Mouse (Mus musculus) yolk sac, embryonic 10.5 days (tissue): ENCODE data around the gene Sar1b.

ENCODE experiments used
- DNase-seq: peaks from one replicate; pipeline ENCODE4 v3.0.0-alpha.2; 2017; ENCODE audit warnings: low spot score

Sar1b gene

GRCm38 (mm10) chr11:51831962-51832909 is 68.7 kb downstream of the Sar1b start:
- no peak for DNase-seq

GRCm38 (mm10) chr11:51832992-51833391 is 69.5 kb downstream of the Sar1b start:
- no peak for DNase-seq

GRCm38 (mm10) chr11:51833393-51834066 is 70.0 kb downstream of the Sar1b start:
- DNase-seq: no peak

- no peak for DNase-seq
Observed at GRCm38 (mm10) chr11:51834067-51834411, 70.6 kb downstream of the Sar1b start.

GRCm38 (mm10) chr11:51835598-51835997 is 72.1 kb downstream of the Sar1b start:
- DNase-seq: no peak

GRCm38 (mm10) chr11:51836506-51836905 is 73.0 kb downstream of the Sar1b start:
- no peak for DNase-seq

- no peak for DNase-seq
Observed at GRCm38 (mm10) chr11:51837164-51838153, 74.0 kb downstream of the Sar1b start.

GRCm38 (mm10) chr11:51839106-51839505 is 75.6 kb downstream of the Sar1b start:
- no peak for DNase-seq

GRCm38 (mm10) chr11:51839973-51840372 is 76.5 kb downstream of the Sar1b start:
- no peak for DNase-seq

GRCm38 (mm10) chr11:51840657-51841056 is 77.2 kb downstream of the Sar1b start:
- DNase-seq: no peak

GRCm38 (mm10) chr11:51841149-51841548 is 77.7 kb downstream of the Sar1b start:
- DNase-seq: no peak
